Mouse (Mus musculus): ENCODE results near the gene Gal3st2c.
A peak's percentile ranks its signal among the peaks of the same experiment; 100 is the strongest.
"Not testable (repeated sequence)": the region's sequence is repeated elsewhere in the genome, so short reads cannot be mapped to it uniquely, and the experiment has no call there.

The Gal3st2c gene

DNA sequence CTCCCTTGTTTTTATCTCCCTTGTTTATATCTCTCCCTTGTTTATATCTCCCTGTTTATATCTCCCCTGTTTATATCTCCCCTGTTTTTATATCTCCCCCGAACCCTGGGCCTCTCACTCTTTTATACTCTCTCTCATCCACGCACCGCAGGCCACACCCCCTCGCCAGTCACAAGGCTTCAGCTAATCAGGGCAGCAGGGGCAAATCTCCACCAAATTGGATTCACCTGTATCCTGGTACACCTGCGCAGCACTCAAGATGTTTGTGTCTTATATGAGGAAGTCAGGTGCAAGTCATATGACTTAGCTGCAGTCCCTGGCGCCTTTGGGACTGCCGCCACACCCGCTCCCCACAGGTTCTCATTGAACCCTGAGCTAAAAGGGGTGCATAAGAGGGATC is at the start of gene Gal3st2c:
Gene Gal3st2c (plus strand): TSS at position 301 of the 400 bp plus-strand sequence.
- not testable (repeated sequence) for DNase-seq

DNA sequence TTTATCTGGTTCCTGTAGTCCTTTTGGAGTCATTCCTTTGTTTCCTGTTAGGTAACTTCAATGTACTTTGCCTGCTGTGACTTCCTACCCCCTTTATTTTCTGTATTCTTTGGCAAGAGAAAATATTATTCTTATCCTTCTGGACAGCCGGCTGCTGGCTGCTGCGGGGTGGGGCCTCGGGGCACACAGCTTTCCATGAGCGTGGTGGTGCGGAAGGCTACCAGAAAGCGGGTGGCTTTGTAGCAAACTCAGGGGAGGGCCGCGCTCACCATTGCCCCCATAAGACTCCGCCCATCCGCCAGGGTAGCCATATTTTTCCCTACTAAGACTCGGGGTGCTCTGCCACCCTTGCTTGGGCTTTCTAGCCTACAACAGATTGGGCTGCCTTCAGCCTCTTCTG is 41.2 kb upstream of the Gal3st2c start:
- not testable (repeated sequence) for DNase-seq

DNA sequence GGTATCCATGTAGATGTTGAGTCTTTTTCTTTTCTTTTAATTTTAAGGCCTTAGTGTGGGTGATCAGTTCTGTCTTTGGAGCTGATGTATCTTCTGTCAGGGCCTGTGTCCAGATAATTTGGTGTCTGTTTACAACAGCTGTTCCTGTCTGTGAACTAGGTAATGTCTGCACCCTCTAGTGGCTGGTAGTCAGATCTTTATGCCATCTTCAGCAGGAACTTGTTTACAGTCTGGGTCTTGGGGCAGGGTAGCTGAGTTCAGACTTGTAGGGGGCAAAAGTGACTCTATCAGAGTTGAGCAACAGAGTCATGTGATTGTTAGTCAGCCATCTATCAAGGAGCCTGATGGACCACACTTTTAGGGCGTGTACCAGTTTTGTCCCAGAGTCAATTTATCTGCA is 23.8 kb upstream of the Gal3st2c start:
- DNase-seq, result not testable (repeated sequence)

DNA sequence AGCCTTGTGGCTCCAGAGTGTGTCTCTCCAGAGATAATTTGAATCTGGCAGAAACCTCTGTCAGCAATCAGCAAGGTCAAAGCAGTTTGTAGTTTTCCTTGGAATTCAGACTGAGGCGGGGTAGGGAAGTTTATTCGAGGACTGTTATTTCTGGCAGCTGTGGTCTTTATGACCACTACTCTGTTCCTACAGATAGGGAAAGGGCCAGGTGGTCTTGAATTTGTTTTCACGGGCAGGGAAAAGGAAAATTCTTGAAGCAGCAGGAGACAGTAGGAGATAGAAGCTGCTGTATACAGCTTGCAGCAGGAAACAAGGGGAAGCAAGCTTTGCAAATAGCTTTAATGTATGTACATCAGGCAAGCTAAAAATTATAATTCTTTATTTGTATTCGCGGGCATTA is 19.9 kb upstream of the Gal3st2c start:
- DNase-seq, result not testable (repeated sequence)

DNA sequence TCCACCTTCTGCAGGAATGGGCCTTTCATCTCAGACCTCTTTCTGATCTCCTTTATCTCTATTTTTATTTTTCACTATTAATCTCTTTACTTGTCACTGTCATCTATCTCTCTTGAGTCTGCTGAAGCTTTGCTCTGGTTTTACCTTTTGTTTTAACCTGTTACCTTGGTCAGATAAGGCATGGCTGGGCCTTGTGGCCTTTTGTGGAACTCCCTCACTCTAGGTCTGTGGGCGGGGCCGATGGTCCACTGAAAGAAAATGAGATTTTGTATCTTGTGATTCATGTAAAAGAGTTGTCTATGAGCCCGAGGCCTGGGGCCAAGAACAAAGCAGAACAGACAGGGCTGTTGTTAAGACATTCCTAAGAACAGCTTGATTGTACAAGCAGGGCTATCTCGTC is 19.5 kb upstream of the Gal3st2c start:
- not testable (repeated sequence) for DNase-seq

DNA sequence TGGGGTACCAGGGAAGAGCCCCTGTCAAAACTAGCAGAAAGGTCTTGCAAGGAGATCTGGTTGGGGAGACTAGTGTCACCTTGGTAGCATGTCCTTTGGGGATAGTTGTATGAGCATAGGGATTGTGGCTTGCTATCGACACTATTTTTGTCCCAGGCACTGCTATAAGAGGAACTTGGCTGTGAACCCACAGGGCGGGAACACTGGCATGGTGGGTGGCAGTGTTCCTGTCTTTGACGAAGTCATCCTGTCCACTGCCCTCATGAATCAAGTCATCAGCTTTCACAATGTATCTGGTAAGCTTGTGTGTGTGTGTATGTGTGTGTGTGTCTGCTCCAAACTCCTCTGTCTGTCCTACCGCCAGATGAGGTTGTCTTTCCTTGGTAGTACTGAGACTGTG is 14.5 kb upstream of the Gal3st2c start:
- not testable (repeated sequence) for DNase-seq

DNA sequence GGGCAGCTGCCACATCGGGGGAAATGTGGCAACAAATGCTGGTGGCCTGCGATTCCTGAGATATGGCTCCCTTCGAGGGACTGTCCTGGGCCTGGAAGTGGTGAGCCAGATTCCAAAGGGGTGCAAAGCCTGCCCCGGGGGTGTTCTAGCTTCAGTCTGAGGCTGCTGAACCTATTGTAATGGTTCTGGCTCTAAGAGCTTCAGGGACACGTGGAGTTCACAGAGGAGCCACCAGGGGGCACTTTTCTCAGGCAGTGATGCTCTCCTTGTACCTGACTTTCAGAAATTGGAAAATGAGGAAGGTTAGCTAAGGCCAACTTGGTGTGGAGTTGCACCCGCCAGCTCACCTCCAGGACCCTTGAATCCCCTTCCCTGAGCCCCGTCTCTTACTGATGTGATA is 12.0 kb upstream of the Gal3st2c start:
- DNase-seq, result not testable (repeated sequence)

DNA sequence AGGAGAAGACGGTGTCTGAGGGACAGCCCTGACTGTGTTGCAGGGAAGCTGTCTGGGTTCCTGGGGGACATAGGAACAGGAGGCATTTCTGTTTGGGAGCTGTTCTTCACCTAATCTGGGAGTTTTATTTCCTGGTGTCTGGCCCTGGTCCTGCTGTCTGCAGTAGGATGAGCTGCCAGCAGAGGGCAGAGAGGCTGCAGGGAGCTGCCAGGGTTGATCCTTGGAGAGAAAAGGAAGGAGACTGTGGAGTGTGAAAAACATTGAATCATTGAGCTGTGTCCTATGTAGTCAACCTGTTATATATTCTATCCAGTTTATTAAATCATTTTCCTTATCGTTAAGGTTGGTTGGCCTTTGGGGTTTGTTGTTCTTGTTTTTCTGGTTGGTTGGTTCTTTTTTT is 9.4 kb upstream of the Gal3st2c start:
- DNase-seq, result not testable (repeated sequence)

DNA sequence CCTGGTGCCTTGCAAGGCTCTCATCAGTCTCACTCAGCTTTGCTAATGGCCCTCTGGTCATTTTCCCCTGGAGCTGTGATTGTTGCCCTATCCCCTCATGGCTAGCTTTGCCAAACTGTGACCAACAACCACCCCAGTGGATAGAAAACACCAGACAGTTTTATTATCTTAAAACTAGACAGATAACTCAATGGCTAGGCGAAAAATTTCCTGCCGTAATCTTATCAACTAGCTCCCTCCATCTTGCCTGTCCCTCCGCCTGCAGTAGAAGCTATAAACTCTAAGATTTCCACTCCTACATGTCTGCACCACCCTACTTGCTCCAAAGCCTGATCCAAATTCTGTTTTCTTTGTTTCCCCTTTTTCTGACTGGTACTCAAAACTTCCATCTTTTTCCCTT is 4.1 kb upstream of the Gal3st2c start:
- no peak for DNase-seq

DNA sequence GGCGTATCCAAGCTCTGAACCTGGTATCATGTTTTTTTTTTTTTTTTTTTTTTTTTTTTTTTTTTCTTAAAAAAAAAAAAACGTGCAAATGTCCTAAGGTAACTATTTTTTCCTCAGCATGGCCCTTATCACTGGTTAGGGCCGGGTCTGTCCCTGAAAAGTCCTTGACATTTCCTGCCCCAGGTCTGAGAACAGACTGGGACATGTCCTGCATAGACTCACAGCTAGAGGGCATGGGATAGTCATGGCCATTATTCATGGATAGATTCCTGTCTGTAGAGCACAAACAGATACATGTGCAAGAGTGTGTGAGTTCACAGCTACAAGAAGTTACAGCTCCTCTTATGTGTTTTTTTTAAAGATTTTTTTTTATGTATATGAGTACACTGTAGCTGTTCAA is 1.5 kb upstream of the Gal3st2c start:
- no peak for DNase-seq

DNA sequence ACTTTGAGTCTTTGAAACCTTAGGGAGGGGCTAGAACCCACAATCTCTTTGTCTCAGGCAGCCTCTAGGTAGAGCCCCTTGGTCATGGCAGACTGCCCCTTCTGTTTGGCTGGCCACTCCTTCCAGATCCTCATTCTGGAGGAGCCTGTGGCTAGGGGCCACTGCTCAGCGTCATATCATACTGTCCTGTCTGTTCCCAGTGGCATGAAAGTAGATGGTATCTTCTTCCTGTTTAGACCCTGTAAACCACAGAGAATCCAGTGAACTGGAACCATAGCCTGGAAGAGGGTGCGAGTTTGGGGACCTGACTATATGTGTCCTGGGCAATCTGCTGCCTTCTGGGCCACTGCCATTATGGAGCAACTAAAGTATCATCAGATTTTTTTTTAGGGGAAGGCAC is 759 bp downstream of the Gal3st2c start:
- DNase-seq, result not testable (repeated sequence)

DNA sequence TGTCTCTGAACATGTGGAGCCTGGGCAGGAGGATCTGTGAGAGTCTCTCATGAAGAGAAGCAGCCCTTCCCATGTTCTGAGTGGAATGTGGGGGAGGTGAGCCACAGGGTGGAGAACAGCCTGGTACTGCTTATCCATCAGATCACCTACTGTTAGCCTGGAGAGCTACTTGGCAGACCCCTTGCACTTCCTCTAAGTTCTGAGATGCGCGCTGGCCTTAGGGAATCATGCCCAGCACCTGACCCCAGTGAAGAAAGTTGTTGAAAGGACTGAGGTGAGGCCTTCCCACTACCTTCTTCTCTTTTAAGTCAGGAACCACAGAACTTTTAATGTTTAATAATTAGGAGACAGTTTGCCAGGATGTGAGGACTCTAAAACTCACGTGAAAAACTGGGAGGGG is 1.2 kb downstream of the Gal3st2c start:
- not testable (repeated sequence) for DNase-seq

DNA sequence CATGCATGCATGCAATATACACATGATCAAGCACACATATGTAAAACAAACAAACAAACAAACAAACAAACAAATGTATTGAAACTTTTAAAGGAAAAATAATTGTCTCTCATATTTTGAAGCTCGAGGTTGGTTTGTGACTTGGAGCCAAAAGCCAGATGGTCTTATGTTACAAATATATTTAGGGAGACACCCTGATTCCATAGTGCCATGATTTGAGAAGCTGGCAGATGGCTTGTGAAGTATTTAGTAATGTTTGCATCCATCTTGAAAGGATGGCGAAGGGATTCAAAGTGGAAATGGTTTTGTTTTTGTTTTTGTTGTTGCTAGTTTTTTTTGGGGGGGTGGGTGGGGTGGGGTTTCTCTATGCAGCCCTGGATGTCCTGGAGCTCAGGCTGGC is 10.7 kb downstream of the Gal3st2c start:
- no peak for DNase-seq

DNA sequence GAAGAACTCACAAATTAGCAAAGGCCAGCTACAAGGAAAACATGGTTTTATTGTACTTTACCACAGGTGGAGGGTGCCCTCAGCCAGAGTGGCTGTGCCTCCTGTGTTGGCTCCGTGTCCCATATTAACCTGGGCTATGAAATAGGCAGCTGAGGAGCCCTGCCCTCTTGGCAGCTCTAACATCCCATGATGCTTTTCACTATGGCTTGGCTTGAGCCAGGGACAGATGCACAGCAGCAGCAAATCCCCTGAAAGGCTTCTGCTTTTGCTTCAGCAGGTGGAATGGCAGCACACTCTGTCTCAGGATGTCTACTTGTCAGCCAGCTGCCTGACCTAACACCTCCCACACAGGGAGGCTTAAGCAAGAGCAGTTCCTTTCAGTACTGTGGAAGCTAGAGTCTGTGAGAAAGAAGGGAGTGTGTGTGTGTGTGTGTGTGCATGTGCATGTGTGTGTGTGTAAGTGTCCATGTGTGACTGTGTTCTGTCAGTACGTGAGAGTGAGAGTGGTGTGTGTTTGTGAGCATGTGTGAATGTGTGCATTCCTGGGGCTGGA is 15.7 kb downstream of the Gal3st2c start:
- DNase-seq, result not testable (repeated sequence)

DNA sequence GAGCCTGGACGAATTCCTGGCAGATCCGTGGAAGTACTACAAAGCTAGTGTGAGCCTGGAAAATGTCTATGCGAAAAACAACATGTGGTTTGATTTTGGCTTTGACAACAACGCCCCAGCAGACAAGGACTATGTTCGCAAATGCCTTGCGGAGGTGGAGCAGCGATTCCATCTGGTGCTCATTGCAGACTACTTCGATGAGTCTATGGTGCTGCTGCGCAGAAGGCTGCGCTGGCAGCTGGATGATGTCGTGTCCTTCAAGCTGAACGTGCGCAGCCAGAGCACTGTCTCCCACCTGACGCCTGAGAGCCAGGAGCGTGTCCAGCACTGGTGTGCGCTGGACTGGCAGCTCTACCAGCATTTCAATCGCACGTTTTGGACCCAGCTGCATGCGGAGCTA is 18.5 kb downstream of the Gal3st2c start:
- not testable (repeated sequence) for DNase-seq

DNA sequence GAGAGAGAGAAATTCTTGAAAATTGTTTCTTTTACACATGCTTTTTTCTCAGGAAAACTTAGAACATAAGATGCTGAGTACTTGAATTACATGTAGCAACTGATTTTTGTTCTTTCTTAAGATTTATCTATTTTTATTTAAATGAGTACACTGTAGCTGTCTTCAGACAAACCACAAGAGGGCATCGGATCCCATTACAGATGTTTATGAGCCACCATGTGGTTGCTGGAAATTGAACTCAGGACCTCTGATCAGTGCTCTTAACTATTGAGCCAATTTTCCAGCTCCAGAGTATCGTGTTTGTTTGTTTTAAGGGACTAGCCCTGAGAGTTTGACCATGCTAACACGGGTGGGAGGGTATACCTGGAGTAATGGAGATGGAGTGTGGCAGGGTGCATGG is 21.3 kb downstream of the Gal3st2c start:
- no peak for DNase-seq

DNA sequence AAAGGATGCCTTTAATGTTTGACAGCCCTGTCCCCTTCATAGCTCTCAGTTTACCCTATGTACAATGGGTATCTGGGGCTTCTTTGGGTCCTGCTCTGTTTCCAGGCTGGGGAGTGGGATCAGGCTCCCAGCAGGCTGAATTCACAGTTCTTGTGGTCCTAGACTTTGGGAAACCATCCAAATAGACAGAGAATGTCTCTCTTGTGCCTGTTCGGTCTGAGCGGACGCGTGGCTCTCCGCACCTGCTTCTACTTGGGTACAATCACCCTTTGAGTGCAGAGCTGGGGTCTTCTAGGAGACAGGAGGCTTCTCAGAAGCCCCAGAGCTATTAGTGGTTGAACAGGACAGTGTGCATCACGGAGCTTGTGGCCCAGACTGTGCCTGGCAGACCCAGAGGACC is 29.8 kb downstream of the Gal3st2c start, which contains the start of gene Neu4:
Gene Neu4 (plus strand): TSS at position 301 of the 400 bp plus-strand sequence.
- no peak for DNase-seq

DNA sequence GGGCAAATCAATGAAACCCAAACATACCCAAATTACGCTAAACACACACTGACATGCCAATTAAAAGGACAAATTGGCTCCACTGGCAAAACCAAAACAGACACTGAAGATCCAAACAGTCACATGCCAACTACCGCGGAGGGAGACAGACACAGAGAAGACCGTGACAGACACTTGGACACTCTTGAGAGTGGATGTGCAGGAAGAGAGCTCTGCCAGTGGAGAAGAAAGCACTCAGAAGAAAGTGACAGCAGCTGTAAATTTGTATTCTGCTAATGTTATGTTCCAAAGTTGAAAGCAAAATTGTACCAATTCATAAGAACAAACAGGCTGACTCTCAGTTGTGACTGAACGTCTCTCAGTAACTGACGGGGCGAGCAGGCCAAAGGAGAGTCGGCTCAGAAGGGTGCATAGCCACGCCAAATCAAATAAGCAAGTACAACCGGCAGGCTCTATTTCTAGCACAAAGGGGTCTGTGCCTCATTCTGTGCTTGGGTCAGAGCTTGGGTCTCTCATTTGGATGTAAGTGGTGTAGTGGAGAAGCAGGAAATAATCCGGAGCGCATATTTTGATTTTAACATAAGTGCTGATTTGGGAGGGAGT is 37.3 kb downstream of the Gal3st2c start:
- DNase-seq, result no peak

DNA sequence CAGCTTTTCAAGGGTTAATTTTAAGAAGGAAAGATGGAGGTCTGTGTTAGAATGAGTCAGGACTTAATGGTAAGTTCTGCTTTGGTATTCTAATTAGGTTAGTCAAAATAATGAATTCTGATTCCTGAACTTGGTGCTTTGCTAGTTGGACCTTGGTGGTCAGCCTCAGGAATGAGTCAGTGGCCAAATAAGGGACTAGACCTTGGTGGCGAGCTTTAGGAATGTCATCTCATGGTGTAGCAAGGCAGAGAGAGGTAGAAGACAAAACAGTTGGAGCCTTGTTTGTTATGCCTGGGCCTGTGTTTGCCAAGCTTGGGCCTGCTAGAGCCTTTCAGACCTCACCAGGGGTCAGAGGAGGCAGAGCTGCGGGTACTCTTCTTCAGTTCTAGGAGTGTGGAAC is 38.4 kb downstream of the Gal3st2c start:
- no peak for DNase-seq

DNA sequence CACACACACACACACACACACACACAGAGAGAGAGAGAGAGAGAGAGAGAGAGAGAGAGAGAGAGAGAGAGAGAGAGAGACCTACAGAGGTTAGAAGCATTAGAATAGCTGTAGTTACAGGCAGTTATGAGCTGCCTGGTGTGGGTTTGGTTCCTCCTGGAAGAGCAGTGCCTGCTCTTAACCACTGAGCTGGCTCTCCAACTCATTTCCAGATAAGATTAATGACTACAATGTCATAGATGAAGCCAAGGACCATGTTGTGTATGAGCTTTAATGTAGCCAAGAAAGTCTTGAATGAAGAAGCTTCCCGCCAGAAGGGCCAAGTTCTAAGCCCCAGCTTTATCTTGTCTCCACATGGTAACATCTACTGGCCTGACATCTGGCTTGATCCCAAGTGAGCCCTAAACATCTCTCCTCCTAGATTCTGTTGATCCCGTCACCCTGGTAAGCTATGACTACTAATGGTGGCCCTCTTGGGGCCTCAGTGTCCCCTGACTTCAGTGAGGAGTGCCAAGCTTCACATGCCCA is 42.8 kb downstream of the Gal3st2c start:
- no peak for DNase-seq

DNA sequence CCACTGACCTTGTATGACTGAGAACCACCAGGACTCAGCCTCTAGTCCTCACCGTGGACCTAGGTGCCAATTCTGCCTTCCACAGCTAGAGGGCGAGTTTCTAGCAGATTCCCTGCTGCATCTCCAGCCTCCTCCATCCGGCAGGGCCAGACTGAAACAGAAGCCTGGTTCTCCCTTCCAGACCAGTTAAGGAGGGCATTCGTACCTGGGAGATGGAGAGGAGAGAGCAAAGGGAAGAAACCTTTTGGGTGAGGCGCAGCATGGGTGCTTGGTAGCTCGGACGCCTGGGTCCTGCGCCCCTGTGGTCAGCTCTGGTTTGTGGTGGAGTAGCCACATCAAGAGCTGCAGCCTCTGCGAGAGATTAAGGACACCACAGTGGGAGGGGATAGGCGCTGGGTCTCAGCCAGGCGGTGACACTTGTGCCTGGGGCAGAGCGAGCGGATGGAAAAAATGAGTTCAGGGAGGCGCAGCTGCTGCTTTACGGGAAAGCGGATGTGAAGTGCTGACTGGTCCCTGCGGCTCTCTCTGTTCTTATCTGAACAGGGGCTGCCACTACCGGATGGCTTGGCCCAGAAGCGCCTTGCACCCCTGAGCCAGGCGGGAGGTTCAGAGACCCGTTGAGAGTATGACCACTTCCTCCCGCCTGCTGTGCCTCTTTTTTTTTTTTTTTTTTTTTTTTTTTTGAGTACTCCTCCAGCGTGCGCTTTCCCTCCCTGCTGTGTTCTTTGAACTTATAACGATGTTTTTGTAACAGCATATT is 44.9 kb downstream of the Gal3st2c start:
- peak; percentile 85 for DNase-seq

DNA sequence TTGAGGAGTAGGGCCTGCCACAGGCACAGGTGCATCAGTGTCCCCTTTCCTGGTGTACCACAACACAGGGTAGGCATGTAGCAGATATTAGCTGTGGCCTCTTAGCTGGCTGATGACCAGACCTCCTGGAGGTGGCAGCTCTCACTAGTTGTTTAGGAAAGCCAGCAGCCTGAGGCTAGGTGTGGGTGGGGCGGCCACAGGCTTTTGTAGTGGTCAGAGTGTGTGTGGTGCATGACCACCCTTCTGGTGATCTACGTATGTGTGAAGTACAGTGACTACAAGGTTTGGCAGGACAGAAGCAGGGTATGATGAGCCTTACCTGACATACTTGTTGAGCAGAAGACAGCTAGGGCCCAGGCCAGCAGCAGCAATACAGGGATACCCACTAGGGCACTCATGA is 50.1 kb downstream of the Gal3st2c start:
- DNase-seq, result no peak

DNA sequence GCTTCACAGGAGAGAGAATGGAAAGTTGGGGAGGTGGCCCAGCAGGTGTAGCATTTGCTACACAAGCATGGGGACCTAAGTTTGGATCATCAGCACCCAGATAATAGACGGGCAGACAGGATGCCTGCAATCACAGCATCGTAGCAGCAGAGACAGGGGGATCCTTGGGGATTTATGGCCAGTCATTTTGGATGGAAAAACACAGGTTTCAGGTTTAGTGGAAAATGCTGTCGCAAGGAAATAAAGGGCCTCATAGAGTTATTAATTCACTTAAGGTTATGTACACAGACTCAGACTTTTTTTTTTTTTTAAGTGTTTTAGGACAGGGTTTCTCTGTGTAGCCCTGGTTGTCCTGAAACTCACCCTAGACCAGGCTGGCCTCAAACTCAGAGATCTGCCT is 55.2 kb downstream of the Gal3st2c start:
- DNase-seq, result no peak

DNA sequence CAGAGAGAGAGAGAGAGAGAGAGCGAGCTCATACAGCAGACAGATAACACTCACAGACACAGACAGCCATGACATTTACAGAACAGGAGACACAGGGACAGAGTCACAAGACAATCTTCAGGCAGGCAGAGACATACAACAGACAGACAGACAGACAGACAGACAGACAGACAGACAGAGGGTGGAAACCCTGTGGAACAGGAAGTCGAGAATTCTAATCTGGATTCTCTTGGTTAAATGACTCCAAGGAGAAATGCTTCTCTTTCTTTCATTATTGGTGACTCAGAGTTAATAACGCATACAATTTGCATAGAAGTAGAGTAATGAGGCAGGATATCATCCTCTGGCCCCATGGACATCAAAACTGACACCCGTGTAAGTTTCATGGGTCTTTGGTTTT is 56.2 kb downstream of the Gal3st2c start:
- DNase-seq, result no peak
